In genomic region chr13:119310013-119310412, GRCm38 (mm10) we compare ENCODE assay signal across 29 mouse cellular contexts.
DNase-seq lines count a peak whose midpoint lies in the region; ATAC-seq lines count a peak whose summit lies in the region.
"Had no signal": no experiment of that assay in that cellular context is flagged by ENCODE, and none has a peak within 500 bp of the region (broad histone marks: within the 10 kb centered on the region; RNA-seq: fewer than 3 reads in every experiment).

No protein-coding gene starts in this region.

- no peak overlapping the region for H3K9ac ChIP-seq in hindbrain, embryonic 14.5 days
- no peak overlapping the region for H3K9ac ChIP-seq in hindbrain, embryonic 12.5 days
- H3K9ac ChIP-seq: embryonic facial prominence, embryonic 13.5 days; embryonic facial prominence, embryonic 15.5 days; forebrain, embryonic 12.5 days had no signal

- H3K27ac ChIP-seq in hindbrain, embryonic 14.5 days: no peak overlapping the region
- H3K27ac ChIP-seq in hindbrain, embryonic 12.5 days: no peak overlapping the region
- H3K27ac ChIP-seq: embryonic facial prominence, embryonic 13.5 days; embryonic facial prominence, embryonic 15.5 days; forebrain, embryonic 10.5 days; forebrain, embryonic 12.5 days had no signal

- WGBS in hindbrain, embryonic 14.5 days: 91% methylated on average over 3 of the region's 3 CpGs
- 90% methylated on average over 3 of the region's 3 CpGs for WGBS in hindbrain, embryonic 12.5 days

- H3K4me3 ChIP-seq in hindbrain, embryonic 14.5 days (replicated peaks; ENCODE audit: low read length): no peak overlapping the region
- no peak overlapping the region for H3K4me3 ChIP-seq in hindbrain, embryonic 12.5 days
- H3K4me3 ChIP-seq: embryonic facial prominence, embryonic 13.5 days; embryonic facial prominence, embryonic 15.5 days; erythroblast, embryonic 14.5 days; forebrain, embryonic 10.5 days; forebrain, embryonic 12.5 days had no signal

- no peak overlapping the region for H3K4me2 ChIP-seq in hindbrain, embryonic 14.5 days (replicated peaks)
- no peak overlapping the region for H3K4me2 ChIP-seq in hindbrain, embryonic 12.5 days (replicated peaks)
- H3K4me2 ChIP-seq: embryonic facial prominence, embryonic 13.5 days; embryonic facial prominence, embryonic 15.5 days; forebrain, embryonic 12.5 days had no signal

- ATAC-seq in hindbrain, embryonic 14.5 days (ENCODE audit: low FRiP score): no peak
- no peak for ATAC-seq in hindbrain, embryonic 12.5 days (ENCODE audit: low FRiP score)
- ATAC-seq in common myeloid progenitor, adult 5-6 weeks (replicated peaks; ENCODE audit: low read depth, poor library complexity, severe bottlenecking): peak; percentile 85
- ATAC-seq in hematopoietic stem cell, adult 5-6 weeks (replicated peaks in 1 of 2; ENCODE audit: insufficient read depth in 1 of 2, low FRiP score in 2 of 2, low TSS enrichment in 1 of 2, low read depth in 1 of 2, poor library complexity in 2 of 2, severe bottlenecking in 2 of 2): peak; percentile 32 to 36; a peak in 3 of 4 replicates
- ATAC-seq in megakaryocyte, adult 5-6 weeks (ENCODE audit: poor library complexity, severe bottlenecking): peak; percentile 98
- ATAC-seq: activated CD4-positive, CD25-positive, alpha-beta regulatory T cell, adult 4 months; CD4-positive, CD25-positive, alpha-beta regulatory T cell, adult 4 months; forebrain, embryonic 14.5 days; Patski had no signal

- H3K9me3 ChIP-seq in hindbrain, embryonic 14.5 days (ENCODE audit: control insufficient read depth, low read length): no peaks in the 10 kb centered on the region
- H3K9me3 ChIP-seq in hindbrain, embryonic 12.5 days (replicated peaks): no peaks in the 10 kb centered on the region
- H3K9me3 ChIP-seq: embryonic facial prominence, embryonic 13.5 days; embryonic facial prominence, embryonic 15.5 days; forebrain, embryonic 10.5 days; forebrain, embryonic 12.5 days; G1E had no signal

- no peaks in the 10 kb centered on the region for H3K36me3 ChIP-seq in hindbrain, embryonic 14.5 days (replicated peaks; ENCODE audit: control insufficient read depth, insufficient read depth)
- H3K36me3 ChIP-seq in hindbrain, embryonic 12.5 days: no peaks in the 10 kb centered on the region
- H3K36me3 ChIP-seq: embryonic facial prominence, embryonic 13.5 days; embryonic facial prominence, embryonic 15.5 days; forebrain, embryonic 10.5 days; forebrain, embryonic 12.5 days; G1E had no signal

- peak; percentile 4 for DNase-seq in hindbrain, embryonic 14.5 days (ENCODE audit: low spot score)
- no peak for DNase-seq in urinary bladder, postnatal 36 days (ENCODE audit: low spot score in 2 of 2)
- no peak for DNase-seq in testis, postnatal 14 days (ENCODE audit: low spot score)
- DNase-seq in kidney, postnatal 4 days: no peak
- DNase-seq: adrenal gland, adult 8-10 months; adrenal gland, postnatal 14 days; adrenal gland, postnatal 36 days; B cell, adult 2 months; cerebellum, adult 11-12 months; cerebellum, adult 2 months; cerebellum, adult 9-10 months; cerebellum, postnatal 10 days; cerebellum, postnatal 25 days; embryo, embryonic 11 days had no signal

- H3K4me1 ChIP-seq in hindbrain, embryonic 14.5 days (replicated peaks; ENCODE audit: control insufficient read depth, insufficient read depth, low read length): no peaks in the 10 kb centered on the region
- H3K4me1 ChIP-seq in hindbrain, embryonic 12.5 days: no peaks in the 10 kb centered on the region
- H3K4me1 ChIP-seq: embryonic facial prominence, embryonic 13.5 days; embryonic facial prominence, embryonic 15.5 days; forebrain, embryonic 10.5 days; forebrain, embryonic 12.5 days had no signal

- no peaks in the 10 kb centered on the region for H3K27me3 ChIP-seq in hindbrain, embryonic 14.5 days (ENCODE audit: control insufficient read depth, insufficient read depth, low read length)
- H3K27me3 ChIP-seq in hindbrain, embryonic 12.5 days: no peaks in the 10 kb centered on the region
- H3K27me3 ChIP-seq: CH12.LX; embryonic facial prominence, embryonic 13.5 days; embryonic facial prominence, embryonic 15.5 days; forebrain, embryonic 12.5 days; Patski had no signal

Comparison
In these comparisons a context has a peak if more than half of its experiments do, and no peak if none do; other contexts are left out.
1. ATAC-seq: peak in common myeloid progenitor, adult 5-6 weeks (single experiment), hematopoietic stem cell, adult 5-6 weeks (2 of 2) and megakaryocyte, adult 5-6 weeks (single experiment); none in hindbrain, embryonic 14.5 days (single experiment) and hindbrain, embryonic 12.5 days (single experiment).